Mouse (Mus musculus): ENCODE measurements around the gene Strn3.

- TF ChIP-seq POLR2A (IDR thresholded peaks at IDR 0.05; ENCODE audit: insufficient read length, low read depth) = no peak
- no peak for TF ChIP-seq REST (IDR thresholded peaks at IDR 0.05; ENCODE audit: insufficient read depth, insufficient read length)
- no peak for TF ChIP-seq MYOG (IDR thresholded peaks at IDR 0.05; ENCODE audit: control insufficient read depth in 1 of 3, insufficient read depth in 1 of 3, insufficient read length in 2 of 3, low read depth in 2 of 3)
- no peak for TF ChIP-seq USF1 (IDR thresholded peaks at IDR 0.05; ENCODE audit: low read depth)
- TF ChIP-seq TCF12 (IDR thresholded peaks at IDR 0.05; ENCODE audit: insufficient read depth, poor library complexity, severe bottlenecking) = no peak
- no peak for TF ChIP-seq CEBPB (IDR thresholded peaks at IDR 0.05; ENCODE audit: insufficient read depth, poor library complexity, severe bottlenecking)
- TF ChIP-seq MAX (IDR thresholded peaks at IDR 0.05; ENCODE audit: low read depth) = no peak
- TF ChIP-seq E2F4 (IDR thresholded peaks at IDR 0.05; ENCODE audit: insufficient read depth) = no peak
- TF ChIP-seq MYOD1 (IDR thresholded peaks at IDR 0.05; ENCODE audit: control insufficient read depth in 1 of 3, insufficient read length in 2 of 3, low read depth in 2 of 3) = no peak
- no peak for TF ChIP-seq POLR2AphosphoS2 (IDR thresholded peaks at IDR 0.05; ENCODE audit: insufficient read length, low read depth)
Measured at GRCm38 (mm10) chr12:51678844-51679243, 12.9 kb downstream of the Strn3 start.

Measured in myocyte (in vitro differentiated cells).